Mouse (Mus musculus) urinary bladder, postnatal 14 days (tissue): ENCODE measurements around the gene Gm26938.

Experiments used
- DNase-seq: peaks from one replicate; pipeline ENCODE4 v3.0.0; 2021; ENCODE audit warnings: low spot score

The Gm26938 gene

GRCm38 (mm10) chr5:139815964-139816363 is 10.2 kb downstream of the Gm26938 start:
- no peak for DNase-seq

GRCm38 (mm10) chr5:139813963-139814381 is 12.2 kb downstream of the Gm26938 start:
- peak; percentile 71 for DNase-seq

- DNase-seq: no peak
These were observed 13.1 kb downstream of the Gm26938 start for GRCm38 (mm10) chr5:139813126-139813490.

DNA sequence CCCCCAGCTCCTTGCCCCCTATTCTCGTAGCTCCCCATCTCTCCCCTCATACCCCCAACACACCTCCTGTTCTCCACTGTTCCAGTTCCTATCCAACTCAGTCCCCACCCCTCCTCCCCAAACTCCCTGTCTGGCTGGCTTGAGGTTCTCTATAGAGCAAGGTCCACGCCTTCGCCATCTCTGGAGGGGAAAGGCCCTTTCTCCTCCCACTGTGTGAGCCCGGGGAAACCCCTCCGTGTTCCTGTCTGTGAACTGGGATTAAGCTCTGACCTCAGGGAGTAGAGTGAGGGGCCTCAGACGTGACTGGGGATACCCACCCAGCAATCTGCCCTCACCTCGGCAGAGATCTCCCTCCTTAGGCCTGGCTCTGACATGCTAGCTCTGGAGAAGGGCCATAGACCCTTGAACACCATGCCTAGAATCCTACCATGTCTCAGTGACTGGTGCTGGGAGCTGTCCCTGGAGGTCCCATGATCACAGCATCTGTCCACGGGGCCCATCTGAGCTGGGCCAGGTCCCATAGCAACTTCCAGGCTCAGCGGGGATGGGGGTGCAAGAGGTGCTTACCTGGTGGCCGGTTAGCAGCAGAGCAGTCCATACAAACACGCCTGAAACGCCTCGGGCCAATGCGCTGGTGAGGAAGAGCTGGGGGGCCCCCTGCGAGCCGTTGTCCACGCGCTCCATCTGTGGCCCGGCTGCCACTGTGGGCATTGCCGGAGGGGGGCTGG is 13.6 kb downstream of the Gm26938 start:
- no peak for DNase-seq

- no peak for DNase-seq
These were observed 14.4 kb downstream of the Gm26938 start for GRCm38 (mm10) chr5:139811677-139812397.

GRCm38 (mm10) chr5:139809397-139809796 is 16.8 kb downstream of the Gm26938 start:
- no peak for DNase-seq

DNA sequence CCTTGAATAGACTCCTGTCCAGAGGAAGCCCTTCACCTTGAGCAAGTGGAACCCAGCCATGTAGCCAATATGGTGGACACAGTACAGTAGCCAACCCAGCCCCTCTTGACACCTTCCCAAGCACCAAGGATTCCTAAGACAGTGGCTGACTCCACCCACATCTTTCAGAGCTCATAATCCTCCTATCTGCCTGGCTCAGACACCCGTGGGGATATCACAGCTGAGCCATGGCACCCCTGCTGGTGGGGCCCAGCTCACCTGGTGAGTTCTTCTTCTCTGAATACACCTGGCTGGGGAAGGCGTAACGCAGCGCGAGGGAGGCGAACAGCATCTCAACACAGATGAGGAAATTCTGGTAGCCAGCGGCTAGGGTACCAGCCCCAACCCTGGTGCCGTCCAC is 20.3 kb downstream of the Gm26938 start:
- DNase-seq: no peak

DNA sequence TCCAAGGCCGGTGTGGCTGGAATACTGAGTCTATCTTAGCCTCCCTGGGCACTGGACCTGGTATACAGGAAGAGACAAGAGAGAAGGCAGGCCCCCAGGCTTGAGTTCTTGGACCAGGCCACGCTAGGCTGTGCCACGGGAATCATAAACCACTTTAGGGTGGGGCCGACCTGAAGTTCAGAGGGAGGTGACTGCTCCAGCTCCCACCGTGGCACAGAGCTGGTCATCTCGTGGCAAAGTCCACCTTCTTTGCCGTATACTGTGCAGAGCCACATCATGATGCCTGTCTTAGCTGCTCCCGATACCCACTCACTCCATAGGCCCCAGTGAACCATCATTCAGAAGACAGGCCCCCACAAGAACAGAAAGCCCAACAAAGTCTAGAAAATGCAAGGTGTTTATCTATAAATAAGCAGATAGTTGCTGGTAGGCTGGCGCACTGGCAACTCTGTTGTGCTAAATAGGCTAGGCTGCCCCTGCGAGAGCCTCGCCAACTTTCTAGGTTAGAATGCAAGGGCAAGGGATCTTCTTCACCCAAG is 21.6 kb downstream of the Gm26938 start:
- no peak for DNase-seq

- DNase-seq: no peak
These were observed 22.1 kb downstream of the Gm26938 start for GRCm38 (mm10) chr5:139804107-139804551.

GRCm38 (mm10) chr5:139803601-139804102 is 22.6 kb downstream of the Gm26938 start:
- DNase-seq: peak; percentile 71

GRCm38 (mm10) chr5:139803165-139803564 is 23.0 kb downstream of the Gm26938 start:
- no peak for DNase-seq

- no peak for DNase-seq
These were observed 24.3 kb downstream of the Gm26938 start for GRCm38 (mm10) chr5:139801880-139802279.

DNA sequence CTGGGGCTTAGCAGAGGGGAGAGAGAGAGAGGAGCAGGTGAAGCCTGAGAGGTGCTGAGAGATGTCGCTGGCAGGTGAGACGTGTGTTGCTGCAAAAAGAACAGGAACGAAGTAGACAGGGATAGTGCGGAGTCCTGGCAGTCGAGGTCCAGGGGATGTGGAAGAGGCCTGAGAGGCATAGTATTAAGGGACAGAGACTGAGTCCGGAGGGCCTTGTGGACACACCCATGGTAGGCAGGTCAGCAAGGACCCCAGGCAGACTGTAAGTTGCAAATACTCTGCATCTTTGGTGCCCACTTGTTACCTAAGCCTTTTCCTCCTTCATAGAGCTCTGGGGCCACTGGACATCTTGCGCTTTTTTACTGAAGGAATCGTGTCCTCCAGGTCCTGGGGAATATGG is 25.0 kb downstream of the Gm26938 start:
- no peak for DNase-seq

- DNase-seq: no peak
These were observed 26.2 kb downstream of the Gm26938 start for GRCm38 (mm10) chr5:139799801-139800590.

DNA sequence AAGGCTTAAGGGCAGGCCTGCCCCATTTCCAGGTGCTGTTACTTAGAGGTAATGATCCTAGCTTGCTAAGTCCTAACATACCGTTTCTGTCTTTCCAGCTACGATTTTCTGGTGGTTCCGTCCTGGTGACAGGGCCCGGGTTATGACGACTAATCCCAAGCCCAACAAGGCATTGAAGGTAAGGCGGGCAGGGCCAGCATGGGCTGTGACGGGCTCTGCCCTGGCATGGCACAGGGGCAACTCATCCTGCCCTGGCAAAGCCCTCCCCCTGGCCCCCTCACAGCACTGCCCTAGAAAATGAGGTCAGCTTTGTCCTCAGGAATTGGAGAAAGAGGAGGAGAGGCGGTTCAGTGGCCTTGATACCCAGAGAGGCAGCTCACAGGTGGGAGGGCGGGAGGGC is 27.2 kb downstream of the Gm26938 start:
- DNase-seq: no peak

DNA sequence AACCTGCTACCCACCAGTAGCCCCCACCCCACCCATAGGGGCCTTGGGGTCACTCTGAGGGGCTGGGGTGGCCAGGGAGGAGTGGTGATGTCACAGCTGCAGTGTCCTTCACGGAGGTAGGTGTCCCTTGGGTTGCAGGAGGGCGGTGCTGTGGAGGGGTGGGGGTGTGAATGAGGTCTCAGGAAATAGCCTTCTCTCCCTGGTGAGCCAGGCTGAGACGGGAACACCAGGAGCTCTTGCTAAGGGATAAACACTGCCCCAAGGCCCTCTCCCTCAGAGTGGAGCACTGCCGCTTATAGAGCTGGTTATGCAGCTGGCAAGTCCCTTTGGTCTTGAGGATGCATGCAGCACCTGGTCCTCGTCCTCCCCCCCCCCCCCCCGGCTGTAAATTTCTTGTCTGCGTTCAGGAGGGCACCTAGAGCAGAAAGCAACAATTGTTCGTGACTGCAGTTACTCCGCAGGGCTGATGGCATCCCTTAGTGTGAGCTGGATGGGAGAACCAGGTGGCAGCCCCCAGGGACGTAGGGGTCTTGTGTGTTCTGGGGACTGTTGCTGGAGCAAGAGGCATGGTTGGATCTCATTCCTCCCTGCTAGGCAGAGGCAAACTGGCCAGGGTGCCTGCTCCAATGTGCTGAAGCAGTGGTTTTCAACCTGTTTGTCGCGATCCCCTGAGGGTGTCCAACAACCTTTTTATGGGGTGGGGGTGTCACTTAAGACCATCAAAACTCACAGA is 27.9 kb downstream of the Gm26938 start:
- DNase-seq: no peak

- peak; percentile 86 for DNase-seq
These were observed 28.6 kb downstream of the Gm26938 start for GRCm38 (mm10) chr5:139797473-139798167.

- DNase-seq: peak; percentile 94
These were observed 29.3 kb downstream of the Gm26938 start for GRCm38 (mm10) chr5:139796900-139797299.

DNA sequence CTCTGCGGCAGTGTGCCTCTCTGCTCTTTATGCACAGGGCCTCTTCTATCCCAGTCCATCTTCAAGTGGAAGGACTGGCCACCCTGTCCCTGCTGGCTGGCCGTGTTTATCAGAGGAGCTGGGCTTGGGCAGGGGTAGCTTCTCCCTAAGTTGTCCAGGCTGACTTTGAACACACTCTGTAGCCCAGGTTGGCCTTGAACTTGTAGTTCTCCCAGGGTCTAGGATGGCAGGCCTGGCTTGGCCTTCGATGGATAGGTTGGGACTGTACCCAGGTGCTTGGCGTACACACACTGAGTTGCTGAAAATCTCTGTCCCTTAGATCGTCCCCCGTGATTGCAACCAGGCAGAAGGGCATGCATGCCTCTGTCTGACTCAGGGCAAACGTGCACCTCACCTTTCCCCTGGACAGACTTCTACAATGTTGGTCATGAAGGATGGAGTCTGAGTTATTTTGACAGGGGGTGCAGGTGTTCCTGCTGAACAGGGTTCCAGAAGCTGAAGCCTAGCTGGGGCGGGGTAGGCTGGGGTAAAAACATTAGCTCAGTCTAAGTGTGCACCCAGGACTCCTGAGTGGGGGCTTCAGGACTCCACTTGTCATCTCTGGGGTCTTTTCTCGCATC is 30.1 kb downstream of the Gm26938 start:
- peak; percentile 69 for DNase-seq

- DNase-seq: peak; percentile 43
These were observed 31.3 kb downstream of the Gm26938 start for GRCm38 (mm10) chr5:139794938-139795337.
